In genomic region chr11:101173631-101174388, GRCm38 (mm10) we compare ENCODE assay signal across 8 mouse cellular contexts. TPM values are rescaled to one million over a fixed set of nuclear protein-coding genes. Genes with fewer than 3 reads are reported as not detected.
DNase-seq lines count a peak whose midpoint lies in the region; ATAC-seq lines count a peak whose summit lies in the region.

No protein-coding gene starts in this region.

- H3K27ac ChIP-seq in hindbrain, embryonic 16.5 days (ENCODE audit: low read depth, low read length) = peak overlapping the region; percentile 70
- H3K27ac ChIP-seq in limb, embryonic 10.5 days = peak overlapping the region; percentile 73

- H3K4me1 ChIP-seq in hindbrain, embryonic 16.5 days (ENCODE audit: control insufficient read depth, insufficient read depth, low read depth, low read length) = peaks cover 77% of the 10 kb centered on the region
- H3K4me1 ChIP-seq in limb, embryonic 10.5 days = peaks cover 81% of the 10 kb centered on the region

- peak overlapping the region; percentile 77 for H3K4me2 ChIP-seq in hindbrain, embryonic 16.5 days (ENCODE audit: low read length)

- peak; percentile 73 for DNase-seq in layer of hippocampus, adult 11-12 months (ENCODE audit: low spot score)
- no peak for DNase-seq in layer of hippocampus, adult 9-11 months
- DNase-seq in cerebellum, postnatal 25 days = peak; percentile 80 to 82
- peak; percentile 75 for DNase-seq in gastrocnemius, postnatal 10 days
- DNase-seq in limb, embryonic 10.5 days (ENCODE audit: low spot score) = peak; percentile 88
- peak; percentile 91 for DNase-seq in mesoderm, embryonic 11.5 days (ENCODE audit: low read depth, low spot score)
- DNase-seq in spleen, adult 18-20 months = peak; percentile 63 to 77

- peaks cover 4% of the 10 kb centered on the region for H3K27me3 ChIP-seq in hindbrain, embryonic 16.5 days (replicated peaks; ENCODE audit: control insufficient read depth, insufficient read depth, low read length)
- peaks cover 92% of the 10 kb centered on the region for H3K27me3 ChIP-seq in limb, embryonic 10.5 days (ENCODE audit: low read depth, poor library complexity, severe bottlenecking)

- under 1% methylated on average over 61 of the region's 61 CpGs for WGBS in hindbrain, embryonic 16.5 days
- under 1% methylated on average over 61 of the region's 61 CpGs for WGBS in limb, embryonic 10.5 days

- ATAC-seq in hindbrain, embryonic 16.5 days = peak; percentile 45

- no peaks in the 10 kb centered on the region for H3K36me3 ChIP-seq in hindbrain, embryonic 16.5 days (ENCODE audit: control insufficient read depth, insufficient read depth, low read length)
- H3K36me3 ChIP-seq in limb, embryonic 10.5 days = no peaks in the 10 kb centered on the region

- peak overlapping the region; percentile 32 for H3K4me3 ChIP-seq in hindbrain, embryonic 16.5 days (ENCODE audit: low read length)
- H3K4me3 ChIP-seq in limb, embryonic 10.5 days = peak overlapping the region; percentile 46

- no peaks in the 10 kb centered on the region for H3K9me3 ChIP-seq in hindbrain, embryonic 16.5 days (ENCODE audit: control insufficient read depth, low read length)
- no peaks in the 10 kb centered on the region for H3K9me3 ChIP-seq in limb, embryonic 10.5 days (replicated peaks)

- peak overlapping the region; percentile 60 for H3K9ac ChIP-seq in hindbrain, embryonic 16.5 days (ENCODE audit: low read depth, low read length)

RNA-seq across cellular contexts. Expression of gene Ccr10, which starts 1.4 kb away (rescaled TPM):
- total RNA-seq in gastrocnemius, postnatal 10 days (2021) = not detected
- 0.32 and 0.60 TPM in 2 replicates for polyA plus RNA-seq in hindbrain, embryonic 16.5 days (2015; fragmentation: Nextera tagmentation; extraction: Ambion mirVana)
- polyA plus RNA-seq in limb, embryonic 10.5 days (2016; fragmentation: Nextera tagmentation; extraction: Ambion mirVana) = not detected in 2 replicates

RNA-seq across cellular contexts. Expression of gene Plekhh3, which starts 2.7 kb away (rescaled TPM):
- total RNA-seq in gastrocnemius, postnatal 10 days (2021) = 10 to 100 TPM; 33.2 to 36.7 TPM
- polyA plus RNA-seq in hindbrain, embryonic 16.5 days (2015; fragmentation: Nextera tagmentation; extraction: Ambion mirVana) = 9.3 and 9.5 TPM in 2 replicates
- 1.9 and 3.0 TPM in 2 replicates for polyA plus RNA-seq in limb, embryonic 10.5 days (2016; fragmentation: Nextera tagmentation; extraction: Ambion mirVana)

RNA-seq across cellular contexts. Expression of gene Cntnap1, which starts 3.5 kb away (rescaled TPM):
- 1 to 10 TPM; 4.2 to 4.3 TPM for total RNA-seq in gastrocnemius, postnatal 10 days (2021)
- polyA plus RNA-seq in hindbrain, embryonic 16.5 days (2015; fragmentation: Nextera tagmentation; extraction: Ambion mirVana) = 8.7 and 11.2 TPM in 2 replicates
- polyA plus RNA-seq in limb, embryonic 10.5 days (2016; fragmentation: Nextera tagmentation; extraction: Ambion mirVana) = 0.04 and 0.09 TPM in 2 replicates

RNA-seq across cellular contexts. Expression of gene Tubg2, which starts 18.1 kb away (rescaled TPM):
- 1 to 10 TPM; 5.5 to 6.3 TPM for total RNA-seq in gastrocnemius, postnatal 10 days (2021)
- polyA plus RNA-seq in hindbrain, embryonic 16.5 days (2015; fragmentation: Nextera tagmentation; extraction: Ambion mirVana) = 56.9 and 60.3 TPM in 2 replicates
- polyA plus RNA-seq in limb, embryonic 10.5 days (2016; fragmentation: Nextera tagmentation; extraction: Ambion mirVana) = 2.5 and 3.0 TPM in 2 replicates

RNA-seq across cellular contexts. Expression of gene Ezh1, which starts 52.5 kb away (rescaled TPM):
- total RNA-seq in gastrocnemius, postnatal 10 days (2021) = 10 to 100 TPM; 17.2 to 17.7 TPM
- 30.0 and 32.4 TPM in 2 replicates for polyA plus RNA-seq in hindbrain, embryonic 16.5 days (2015; fragmentation: Nextera tagmentation; extraction: Ambion mirVana)
- 10.1 and 13.6 TPM in 2 replicates for polyA plus RNA-seq in limb, embryonic 10.5 days (2016; fragmentation: Nextera tagmentation; extraction: Ambion mirVana)
